Mouse (Mus musculus) CH12.LX (cell line): ENCODE data around the gene Pou2f3.

Experiments
- CTCF ChIP-seq, 2 experiments: IDR thresholded peaks in 1 of 2; conservative IDR thresholded peaks in 1 of 2; 2 replicates each; pipeline ENCODE4 v1.5.1; 2011 to 2012; ENCODE audit warnings: low read depth in 2 of 2, low read length in 2 of 2, improper control_type of control experiment in 1 of 2, inconsistent platforms in 1 of 2, mild to moderate bottlenecking in 1 of 2, moderate library complexity in 1 of 2
- ELF1 ChIP-seq: IDR thresholded peaks from 2 replicates; pipeline ENCODE4 v1.6.1; 2014; ENCODE audit warnings: low read depth, mild to moderate bottlenecking, inconsistent platforms, low read length, improper control_type of control experiment
- MAZ ChIP-seq: IDR thresholded peaks from 2 replicates; pipeline ENCODE4 v1.6.1; 2012; ENCODE audit warnings: low read depth, mild to moderate bottlenecking, inconsistent platforms, low read length, improper control_type of control experiment, moderate library complexity
- SMC3 ChIP-seq: IDR thresholded peaks from 2 replicates; pipeline ENCODE4 v1.6.1; 2011; ENCODE audit warnings: low read depth, low read length, improper control_type of control experiment
- TBP ChIP-seq: conservative IDR thresholded peaks from 2 replicates; pipeline ENCODE4 v1.6.1; 2011; ENCODE audit warnings: low read depth, low read length, improper control_type of control experiment
- ZC3H11A ChIP-seq: IDR thresholded peaks from 2 replicates; pipeline ENCODE4 v1.6.1; 2012; ENCODE audit warnings: low read depth, mild to moderate bottlenecking, inconsistent platforms, low read length, improper control_type of control experiment
- ZMIZ1 ChIP-seq: IDR thresholded peaks from 2 replicates; pipeline ENCODE4 v1.6.1; 2012; ENCODE audit warnings: low read depth, mild to moderate bottlenecking, inconsistent platforms, low read length, improper control_type of control experiment

GRCm38 (mm10) chr9:43106426-43107186, 103.6 kb downstream of the Pou2f3 start:
- TF ChIP-seq CTCF (conservative IDR thresholded peaks at IDR 0.05 in 1 of 2, IDR thresholded peaks at IDR 0.05 in 1 of 2; ENCODE audit: low read depth in 2 of 2, low read length in 2 of 2) = no peak
- no peak for TF ChIP-seq ZC3H11A
- TF ChIP-seq TBP = no peak
- no peak for TF ChIP-seq ZMIZ1
- TF ChIP-seq ELF1 = no peak
- TF ChIP-seq SMC3 = no peak
- no peak for TF ChIP-seq MAZ
